Mouse (Mus musculus) liver, adult 2 months (tissue): ENCODE results near the gene Fmo9.

ENCODE experiments used
- CTCF ChIP-seq: fragments of 200-500 bp; IDR thresholded peaks from 2 replicates; pipeline ENCODE4 v1.5.1; 2011; ENCODE audit warnings: low read depth, low read length, control low read depth
- POLR2A ChIP-seq: fragments of 200-500 bp; IDR thresholded peaks from 2 replicates; pipeline ENCODE4 v1.6.1; 2011; ENCODE audit warnings: low read length, control low read depth; ENCODE audit not compliant: insufficient read depth; ENCODE audit errors: extremely low read depth

- TF ChIP-seq POLR2A (no peak), CTCF (no peak)
These were observed 49.2 kb upstream of the Fmo9 start for GRCm38 (mm10) chr1:166730886-166731285.
